Mouse (Mus musculus) T-cell, adult 2 months (primary cell): ENCODE measurements around the gene Man1c1.
A peak's percentile ranks its signal among the peaks of the same experiment; 100 is the strongest.

Source experiments
- DNase-seq: peaks from one replicate; pipeline ENCODE4 v3.0.0; 2022; ENCODE audit warnings: low spot score

The Man1c1 gene

DNA sequence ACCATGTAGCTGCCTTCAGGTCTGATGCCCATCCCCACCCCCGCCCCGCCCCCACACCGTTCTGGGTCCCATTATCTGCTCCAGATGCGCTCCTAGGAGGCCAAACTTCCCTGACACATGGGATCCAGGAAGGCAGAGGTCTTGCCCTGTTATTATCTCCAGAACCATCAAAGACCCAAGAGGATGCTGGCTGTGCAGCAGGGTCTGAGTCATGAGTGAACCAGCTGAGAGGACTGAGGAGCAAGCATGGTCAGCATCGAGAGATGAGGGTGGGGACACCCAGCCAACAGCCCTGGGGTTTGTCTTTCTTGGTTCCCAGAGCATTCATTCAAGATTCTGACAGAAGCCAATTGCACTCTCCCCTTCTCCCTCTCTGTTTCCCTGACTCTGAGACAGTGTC is 100.5 kb downstream of the Man1c1 start:
- no peak for DNase-seq

DNA sequence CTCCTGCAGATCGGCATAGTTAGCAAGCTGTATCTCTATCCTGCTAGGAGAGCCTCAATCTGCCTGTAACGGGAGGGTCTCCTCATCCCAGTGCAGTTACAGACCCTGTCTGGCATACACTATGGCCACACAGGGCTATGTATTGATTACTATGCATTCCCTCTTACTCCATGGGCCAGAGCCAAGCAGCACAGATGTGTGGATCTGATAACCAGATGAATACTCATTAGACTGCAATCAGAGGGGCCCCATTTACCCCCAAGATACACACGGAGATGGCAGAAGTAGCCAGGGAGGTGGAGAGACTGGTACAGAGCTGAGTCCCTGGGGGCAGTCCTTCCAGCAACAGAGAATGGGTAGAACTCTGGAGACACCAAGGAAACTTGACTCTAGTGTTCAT is 101.5 kb downstream of the Man1c1 start:
- no peak for DNase-seq

- peak; percentile 12 for DNase-seq
These were observed 102.1 kb downstream of the Man1c1 start for GRCm38 (mm10) chr4:134601981-134602380.

DNA sequence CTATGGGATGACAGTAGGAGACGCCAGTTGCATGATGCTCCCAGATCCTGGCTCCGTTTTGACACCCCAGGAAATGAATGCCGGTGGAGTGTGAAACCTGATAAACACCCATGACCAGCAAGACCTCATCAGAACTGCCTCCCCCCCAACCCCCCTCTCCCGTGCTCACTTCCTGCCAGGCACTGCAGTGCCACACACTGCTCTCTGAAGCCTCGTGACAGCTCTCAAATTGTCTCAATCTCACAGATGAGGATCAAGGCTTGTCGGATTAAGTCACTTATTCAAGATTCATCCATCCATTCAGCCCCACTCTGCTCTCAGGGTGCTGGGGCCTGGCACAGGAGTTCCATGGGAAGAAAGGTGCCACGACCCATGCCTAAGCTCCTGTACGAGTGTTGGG is 102.7 kb downstream of the Man1c1 start:
- peak; percentile 69 for DNase-seq

- DNase-seq, result no peak
These were observed 103.3 kb downstream of the Man1c1 start for GRCm38 (mm10) chr4:134600777-134601176.

GRCm38 (mm10) chr4:134600060-134600459 is 104.0 kb downstream of the Man1c1 start:
- no peak for DNase-seq

DNA sequence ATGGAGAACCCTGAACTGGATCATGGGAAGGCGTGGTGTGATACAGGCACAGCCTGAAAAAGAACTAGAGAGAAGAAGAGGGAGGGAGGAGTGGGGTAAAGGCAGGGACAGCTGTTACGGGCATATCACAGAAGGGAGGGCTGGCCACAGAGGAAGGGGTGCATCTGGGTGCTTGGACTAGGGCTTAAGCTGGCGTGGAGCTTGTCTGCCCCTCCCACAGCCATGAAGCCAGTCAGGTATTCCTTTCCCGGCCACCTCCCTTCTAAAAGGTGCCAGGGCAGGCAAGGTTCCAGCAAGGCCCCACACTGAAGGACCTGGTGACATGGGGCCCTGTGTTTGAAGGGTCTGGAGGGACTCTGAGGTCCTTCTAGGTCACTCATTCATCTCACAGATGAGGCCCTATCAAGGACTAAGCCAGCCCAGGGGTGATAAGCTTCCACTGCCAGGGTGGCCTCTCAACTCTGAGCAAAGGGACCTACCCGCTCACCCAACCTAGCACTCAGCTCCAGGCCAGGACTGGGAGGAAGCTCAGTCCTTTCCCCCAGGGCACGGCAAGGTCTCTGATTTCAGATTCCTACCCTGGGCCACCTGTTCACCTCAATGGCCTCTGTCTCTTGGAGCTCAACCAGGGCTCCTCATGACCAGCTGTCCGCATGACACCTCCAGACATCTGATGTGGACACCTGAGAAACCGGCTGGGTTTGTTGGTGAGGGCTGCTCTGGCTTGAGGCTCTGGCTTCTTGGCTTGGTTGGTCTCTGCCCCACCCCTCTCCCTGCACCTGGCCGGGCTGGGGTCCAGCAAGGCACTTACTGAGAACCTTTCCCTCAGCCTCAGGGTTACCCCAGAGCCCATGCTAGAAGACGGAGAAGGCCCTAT is 107.0 kb downstream of the Man1c1 start:
- DNase-seq, result no peak

DNA sequence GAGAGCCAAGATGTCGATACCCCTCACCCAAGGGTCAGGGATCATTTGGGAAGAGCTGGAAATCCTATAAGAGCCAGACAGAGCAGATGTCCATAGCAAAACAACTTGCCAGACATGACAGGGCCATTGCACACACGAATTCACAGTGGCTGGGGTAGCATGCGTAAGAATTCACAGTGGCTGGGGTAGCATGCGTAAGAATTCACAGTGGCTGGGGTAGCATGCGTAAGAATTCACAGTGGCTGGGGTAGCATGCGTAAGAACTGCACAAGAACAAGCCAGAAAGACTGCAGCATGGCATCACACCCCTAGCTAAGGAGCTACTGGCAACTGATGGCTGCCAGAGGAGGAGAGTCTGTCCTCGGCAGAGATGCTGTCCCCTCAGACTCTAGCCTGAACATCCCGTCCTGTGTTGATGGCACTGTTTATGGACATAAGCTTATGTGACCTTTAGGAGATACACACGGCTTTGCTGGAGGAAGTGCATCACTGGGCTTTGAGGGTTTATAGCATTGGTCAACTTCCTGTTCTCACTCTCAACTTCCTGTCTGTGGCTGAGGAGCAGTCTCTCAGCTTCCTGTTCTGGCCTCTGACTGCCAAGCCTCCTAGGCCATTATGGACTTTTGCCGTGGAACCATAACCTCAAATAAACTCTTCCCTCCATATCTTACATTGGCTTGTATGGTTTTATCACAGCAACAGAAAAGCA is 109.2 kb downstream of the Man1c1 start:
- DNase-seq, result no peak

- no peak for DNase-seq
These were observed 111.6 kb downstream of the Man1c1 start for GRCm38 (mm10) chr4:134592442-134592841.

DNA sequence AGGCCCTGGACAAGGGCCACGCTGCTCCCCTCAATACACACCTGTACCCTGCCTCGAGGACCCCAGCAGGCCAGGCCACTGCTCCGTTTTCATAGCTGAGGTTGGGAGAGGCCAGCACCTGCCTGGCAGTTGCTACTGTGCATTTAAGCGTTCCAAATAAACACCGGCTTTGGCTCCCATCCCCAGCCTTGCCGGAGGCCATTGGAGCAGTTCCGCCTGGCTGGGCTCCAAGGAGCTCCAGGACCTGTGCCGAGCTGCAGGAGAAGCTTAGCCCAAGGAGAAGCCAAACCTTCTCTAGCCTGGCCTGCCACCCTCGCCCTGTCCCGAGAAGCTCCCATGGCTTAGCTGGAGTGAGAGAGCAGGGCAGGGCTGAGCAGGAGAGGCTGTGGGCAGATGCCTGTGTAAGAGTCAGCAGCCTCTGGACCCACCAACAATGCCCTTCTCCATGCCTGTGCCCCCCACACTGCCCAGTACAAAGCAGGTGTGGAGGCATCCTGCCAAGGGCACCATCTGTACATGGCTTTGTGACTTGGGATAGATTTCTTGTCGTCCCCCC is 112.5 kb downstream of the Man1c1 start:
- DNase-seq, result no peak

GRCm38 (mm10) chr4:134590227-134590926 is 113.7 kb downstream of the Man1c1 start:
- peak; percentile 20 for DNase-seq

- DNase-seq, result no peak
These were observed 114.3 kb downstream of the Man1c1 start for GRCm38 (mm10) chr4:134589786-134590185.

GRCm38 (mm10) chr4:134588951-134589350 is 115.1 kb downstream of the Man1c1 start:
- DNase-seq, result no peak

DNA sequence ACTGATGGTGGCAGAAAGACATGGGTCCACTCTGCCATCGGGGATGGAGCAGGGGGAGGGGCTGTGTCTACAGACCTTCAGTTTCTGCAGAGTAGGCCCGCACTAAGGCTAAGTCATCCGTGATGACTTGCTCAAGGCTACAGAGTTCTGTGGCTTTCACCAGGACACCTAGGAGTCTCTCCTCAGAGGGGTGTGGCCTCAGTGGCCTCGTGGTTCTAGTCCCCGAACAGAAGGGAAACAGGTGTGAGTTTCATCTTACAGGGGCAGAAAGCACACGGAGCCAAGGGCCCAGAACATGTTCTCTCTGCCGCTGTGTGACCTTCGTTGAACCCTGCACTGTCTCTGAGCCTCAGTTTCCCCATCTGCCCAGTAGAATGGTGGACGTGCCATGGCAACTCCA is 115.8 kb downstream of the Man1c1 start:
- no peak for DNase-seq

- DNase-seq, result no peak
These were observed 116.4 kb downstream of the Man1c1 start for GRCm38 (mm10) chr4:134587636-134588197.

DNA sequence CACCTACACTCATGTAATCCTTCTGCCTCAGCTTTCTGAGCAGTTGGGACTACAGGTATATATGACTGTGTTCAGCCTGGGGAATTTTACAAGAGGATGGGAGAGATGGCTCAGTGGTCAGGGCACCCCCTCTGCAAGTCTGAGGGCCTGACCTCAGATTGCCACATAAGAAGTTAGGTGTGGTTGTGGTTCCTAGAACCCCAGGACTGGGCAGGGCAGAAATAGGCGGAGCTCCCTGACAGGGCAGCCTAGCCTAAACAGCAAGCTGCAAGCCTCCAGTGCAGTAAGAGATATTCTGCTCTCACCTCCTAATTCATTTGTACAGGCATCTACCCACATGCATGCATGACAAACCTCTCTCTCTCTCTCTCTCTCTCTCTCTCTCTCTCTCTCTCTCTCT is 117.5 kb downstream of the Man1c1 start:
- DNase-seq, result no peak

- DNase-seq, result no peak
These were observed 118.0 kb downstream of the Man1c1 start for GRCm38 (mm10) chr4:134586126-134586525.

GRCm38 (mm10) chr4:134583513-134583912 is 120.6 kb downstream of the Man1c1 start:
- peak; percentile 40 for DNase-seq

- no peak for DNase-seq
These were observed 122.7 kb downstream of the Man1c1 start for GRCm38 (mm10) chr4:134581365-134581764.

DNA sequence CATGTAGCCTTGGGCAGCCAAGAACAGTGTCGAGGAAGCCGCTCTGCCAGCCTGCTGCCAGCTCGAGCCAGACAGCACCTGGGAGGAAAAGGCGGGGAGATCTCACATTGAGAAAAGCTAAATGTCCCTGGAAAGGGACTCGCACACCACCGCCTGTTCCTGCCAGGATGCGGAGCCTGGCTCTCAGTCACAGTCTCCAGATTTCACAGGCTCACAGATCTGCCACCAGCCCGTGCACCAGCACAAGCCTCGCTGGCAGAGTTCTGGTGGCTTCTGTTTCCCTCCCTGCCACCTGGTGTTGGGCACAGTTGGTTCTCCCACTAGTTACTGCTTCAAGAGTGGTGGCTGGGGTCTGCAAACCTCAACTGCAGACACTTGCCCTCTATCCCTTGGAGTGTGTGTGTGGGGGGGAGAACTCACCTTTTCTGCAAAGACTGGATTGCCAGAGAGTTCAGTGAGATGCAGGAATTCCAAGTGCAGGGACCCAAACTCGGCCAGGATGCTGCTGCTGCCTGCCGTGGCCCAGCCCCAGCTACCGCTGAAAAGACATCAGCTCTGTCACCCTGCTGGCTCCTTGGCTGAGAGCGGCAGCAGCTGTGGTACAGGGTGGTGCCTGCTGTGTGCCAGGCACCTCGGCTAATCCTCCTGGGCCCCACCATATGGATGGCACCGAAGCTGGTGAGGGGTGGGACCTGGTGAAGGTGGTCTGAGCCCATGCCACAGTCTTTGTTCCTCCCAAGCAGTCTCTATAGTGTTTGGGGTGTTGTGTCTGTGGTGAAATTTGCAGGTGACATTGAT is 123.5 kb downstream of the Man1c1 start:
- DNase-seq, result no peak

GRCm38 (mm10) chr4:134579620-134580019 is 124.5 kb downstream of the Man1c1 start:
- no peak for DNase-seq
